In the genomic region with DNA sequence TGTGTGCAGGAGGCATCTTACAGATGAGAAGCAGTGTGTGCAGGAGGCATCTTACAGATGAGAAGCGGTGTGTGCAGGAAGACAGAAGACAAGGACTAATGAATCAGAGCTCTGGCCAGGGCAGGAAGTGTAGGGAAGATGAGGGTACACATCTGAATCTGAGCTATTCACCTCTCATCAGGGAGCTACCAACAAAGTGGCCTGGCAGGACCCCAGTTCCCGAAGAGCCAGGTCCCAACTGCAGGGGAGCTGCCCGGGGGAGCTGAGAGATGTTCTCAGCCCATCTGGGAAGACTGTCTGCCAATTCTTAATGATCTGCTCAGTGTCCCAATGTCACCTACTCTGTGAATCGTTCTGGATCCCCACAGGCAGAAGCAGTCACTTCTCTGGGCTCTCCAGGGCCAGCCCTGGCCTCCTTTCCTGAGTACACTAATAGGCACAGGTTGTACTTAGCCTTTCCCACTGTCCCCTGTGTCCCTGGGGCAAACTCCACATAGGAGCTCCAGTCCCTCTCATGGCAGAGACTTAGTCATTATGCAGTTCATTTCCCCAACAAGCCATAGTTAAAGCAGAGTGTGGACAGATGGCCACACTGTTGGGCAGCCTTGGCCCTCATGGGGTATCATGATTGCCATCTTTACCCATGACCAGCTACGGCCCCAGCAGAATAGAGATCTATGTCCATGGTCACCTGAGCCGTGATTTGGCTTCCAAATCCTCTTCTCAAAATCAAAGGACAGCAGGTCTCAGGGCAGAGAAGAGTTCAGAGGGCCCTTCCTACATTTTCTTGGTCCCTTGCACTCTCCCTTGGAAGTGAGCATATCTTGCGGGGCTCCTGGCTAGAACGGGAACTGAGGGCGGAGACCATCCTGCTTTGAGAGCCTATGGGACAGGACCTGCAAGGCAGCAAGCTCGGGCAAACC, we compare ENCODE assay signal across 11 mouse cellular contexts.
"Had no signal": no experiment of that assay in that cellular context is flagged by ENCODE, and none has a peak within 500 bp of the region (broad histone marks: within the 10 kb centered on the region; RNA-seq: fewer than 3 reads in every experiment).

No protein-coding gene starts in this region.

- H3K4me2 ChIP-seq: limb, embryonic 13.5 days; neural tube, embryonic 15.5 days had no signal

- DNase-seq: kidney, adult 9 months; kidney, postnatal 14 days; left cerebral cortex, postnatal 4 days; lung, adult 18-20 months; midbrain, embryonic 14.5 days; thymus, adult 18-20 months; thymus, postnatal 25 days had no signal

- H3K27me3 ChIP-seq: limb, embryonic 13.5 days; neural tube, embryonic 15.5 days had no signal

- H3K27ac ChIP-seq: limb, embryonic 13.5 days; liver, embryonic 14.5 days; neural tube, embryonic 15.5 days had no signal

- H3K9ac ChIP-seq: limb, embryonic 13.5 days; liver, embryonic 14.5 days; neural tube, embryonic 15.5 days had no signal

- H3K36me3 ChIP-seq: limb, embryonic 13.5 days; neural tube, embryonic 15.5 days had no signal

- H3K9me3 ChIP-seq: limb, embryonic 13.5 days; neural tube, embryonic 15.5 days had no signal

- H3K4me3 ChIP-seq: limb, embryonic 13.5 days; myocyte; neural tube, embryonic 15.5 days had no signal
